Mouse (Mus musculus) heart, embryonic 16.5 days (tissue): ENCODE data around the gene Btg3. TPM values are rescaled to one million over a fixed set of nuclear protein-coding genes. Genes with fewer than 3 reads are reported as not detected.

Source experiments
- ATAC-seq: fragments of 200-750 bp; cut with Nextera tagmentation; replicated peaks from 2 replicates; pipeline ENCODE4 v1.8.0; 2017; ENCODE audit warnings: moderate number of reproducible peaks; ENCODE audit not compliant: insufficient read depth, low FRiP score; ENCODE audit errors: extremely low read depth
- H3K27ac ChIP-seq: fragments of 300-500 bp; sonication (generic); 2 replicates; pipeline ENCODE4 v1.5.1; 2014; ENCODE audit warnings: mild to moderate bottlenecking, low read length, control low read depth, moderate library complexity
- H3K27me3 ChIP-seq: fragments of 300-500 bp; sonication (generic); 2 replicates; pipeline ENCODE4 v1.6.1; 2014; ENCODE audit warnings: low read length, mixed read lengths; ENCODE audit not compliant: control insufficient read depth, insufficient read depth
- H3K36me3 ChIP-seq: fragments of 300-500 bp; sonication (generic); 2 replicates; pipeline ENCODE4 v1.6.1; 2014; ENCODE audit not compliant: control insufficient read depth, insufficient read depth
- H3K4me1 ChIP-seq: fragments of 300-500 bp; sonication (generic); 2 replicates; pipeline ENCODE4 v1.6.1; 2014; ENCODE audit warnings: low read length, mixed read lengths; ENCODE audit not compliant: control insufficient read depth, insufficient read depth
- H3K4me2 ChIP-seq: fragments of 300-500 bp; sonication (generic); 2 replicates; pipeline ENCODE4 v1.6.1; 2014; ENCODE audit warnings: low read depth, mild to moderate bottlenecking, control low read depth, low read length
- H3K4me3 ChIP-seq: fragments of 300-500 bp; sonication (generic); 2 replicates; pipeline ENCODE4 v1.5.1; 2014; ENCODE audit warnings: mild to moderate bottlenecking, control low read depth, low read length
- H3K9ac ChIP-seq: fragments of 300-500 bp; sonication (generic); 2 replicates; pipeline ENCODE4 v1.6.1; 2014; ENCODE audit warnings: low read length, control low read depth
- H3K9me3 ChIP-seq: fragments of 300-500 bp; sonication (generic); replicated peaks from 2 replicates; pipeline ENCODE4 v1.6.1; 2016; ENCODE audit warnings: low read length; ENCODE audit not compliant: control insufficient read depth
- WGBS: fragments of 180-500 bp; shearing (Covaris S2); extraction: QIAGEN DNeasy Blood & Tissue Kit; methylation state at CpG from one replicate; pipeline ENCODE4 v1.1.7; 2014; 5-methylcytosine and 5-hydroxymethylcytosine counted together
- polyA plus RNA-seq: library from polyadenylated mRNA; unstranded; fragments of >200 nt; fragmentation: Nextera tagmentation; extraction: Ambion mirVana; gene quantifications from 2 replicates; pipeline ENCODE4 v1.2.1, GENCODE M21; 2015

Gene Btg3
- polyA plus RNA-seq, 1 experiment from 2014 or later = 40.2 TPM

DNA sequence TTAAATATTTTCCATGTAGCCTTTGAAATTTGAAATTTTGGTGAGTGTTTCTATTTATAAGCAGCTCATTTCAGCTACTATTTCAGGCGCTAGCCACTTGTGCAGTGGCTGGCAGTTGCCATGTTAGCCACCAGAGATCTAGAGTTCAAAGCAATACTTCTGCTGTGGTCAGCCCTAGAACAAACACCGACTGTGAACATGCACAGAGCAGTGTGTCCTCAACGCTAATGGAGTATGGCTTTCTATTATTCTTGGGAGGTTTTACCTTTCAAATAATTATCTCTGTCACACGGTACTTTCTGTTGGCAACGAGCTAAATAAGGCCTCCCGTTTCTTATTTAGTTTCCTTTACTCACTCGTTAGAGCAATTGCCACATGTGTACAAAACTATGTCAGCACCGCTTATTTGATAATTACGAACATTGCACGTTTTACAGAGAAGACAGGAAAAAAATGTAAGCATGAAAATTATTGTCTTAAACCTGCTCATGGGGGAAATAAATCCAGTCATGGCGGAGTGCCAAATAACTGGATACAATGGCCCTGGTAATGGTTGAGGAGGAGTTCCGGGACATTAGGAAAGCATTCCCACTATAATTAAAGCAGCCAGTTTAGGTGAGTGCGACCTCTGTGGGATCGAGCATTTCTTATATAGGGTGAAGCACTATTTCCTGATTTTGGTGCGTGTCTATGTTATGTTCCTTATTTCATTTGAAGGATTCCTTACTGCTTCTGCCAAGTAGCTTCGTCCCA lies 63.7 kb downstream of the Btg3 start:
- no peak overlapping the region for H3K9ac ChIP-seq
- ATAC-seq = no peak
- no peaks in the 10 kb centered on the region for H3K27me3 ChIP-seq
- peak overlapping the region; percentile 14 for H3K27ac ChIP-seq
- H3K4me2 ChIP-seq = peak overlapping the region; percentile 53
- H3K36me3 ChIP-seq = no peaks in the 10 kb centered on the region
- peaks cover 29% of the 10 kb centered on the region for H3K4me1 ChIP-seq
- no peak overlapping the region for H3K4me3 ChIP-seq
- no peaks in the 10 kb centered on the region for H3K9me3 ChIP-seq
- 47% methylated on average over 16 of the region's 16 CpGs for WGBS

DNA sequence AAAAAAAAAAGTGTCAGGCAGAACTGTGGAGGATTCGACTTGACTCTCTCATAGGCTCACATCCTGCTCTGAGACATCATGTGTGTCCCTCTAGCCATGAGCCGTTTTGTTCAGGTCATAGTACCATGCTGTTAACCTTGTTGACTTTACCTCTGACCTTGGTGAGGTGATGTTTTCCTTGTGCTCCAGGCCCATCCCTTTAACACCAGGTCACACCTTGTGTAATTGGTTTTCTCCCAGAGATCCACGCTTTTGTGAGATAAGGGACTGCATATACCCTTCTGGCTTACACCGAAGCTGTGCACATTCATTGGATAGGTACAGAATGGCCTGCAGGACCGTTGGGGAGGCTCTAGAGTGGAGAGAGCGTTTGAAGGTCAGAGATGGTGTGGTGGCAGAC lies 67.7 kb downstream of the Btg3 start:
- ATAC-seq = no peak
- Histone ChIP-seq H3K4me2 (no peak overlapping the region), H3K9ac (no peak overlapping the region), H3K27me3 (no peaks in the 10 kb centered on the region), H3K9me3 (no peaks in the 10 kb centered on the region), H3K4me3 (no peak overlapping the region), H3K36me3 (no peaks in the 10 kb centered on the region), H3K27ac (0 out of 2 replicates have a peak overlapping the region, but pooled peaks have one; percentile 21), H3K4me1 (peaks cover 21% of the 10 kb centered on the region)
- WGBS = 58% methylated on average over 6 of the region's 6 CpGs

DNA sequence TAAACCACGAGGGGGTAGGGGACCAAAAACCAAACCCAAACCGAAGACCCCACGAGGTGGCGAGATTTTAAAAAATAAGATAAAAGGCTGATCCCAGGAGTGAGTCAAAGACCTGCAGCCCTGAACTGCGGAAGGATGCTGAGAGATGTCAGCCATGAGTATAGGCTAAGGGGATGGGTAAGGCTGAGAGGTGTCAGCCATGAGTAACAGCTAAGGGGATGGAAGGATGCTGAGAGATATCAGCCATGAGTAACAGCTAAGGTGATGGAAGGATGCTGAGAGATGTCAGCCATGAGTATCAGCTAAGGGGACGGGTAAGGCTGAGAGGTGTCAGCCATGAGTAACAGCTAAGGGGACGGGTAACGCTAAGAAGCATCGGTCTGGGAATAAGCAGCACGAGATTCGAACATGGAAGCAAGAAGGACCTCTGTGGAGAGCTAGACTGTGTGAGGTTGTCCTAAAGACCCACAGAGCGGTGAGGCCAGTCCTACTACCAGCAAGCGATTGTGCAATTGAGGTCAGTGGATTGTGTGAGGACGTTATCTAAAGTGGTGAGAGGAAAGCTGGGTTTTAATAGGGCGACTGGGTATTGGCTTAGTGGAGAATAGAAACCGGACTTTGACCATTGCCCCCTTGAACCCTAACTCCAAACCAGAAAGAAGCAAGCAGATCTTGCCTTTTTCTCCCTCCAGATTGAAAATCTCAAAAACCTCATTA lies 69.4 kb downstream of the Btg3 start:
- Histone ChIP-seq H3K27me3 (no peaks in the 10 kb centered on the region), H3K36me3 (no peaks in the 10 kb centered on the region), H3K9ac (no peak overlapping the region), H3K27ac (no peak overlapping the region), H3K4me3 (no peak overlapping the region), H3K4me1 (peaks cover 9% of the 10 kb centered on the region; the same call in 1 of the 2 replicates), H3K4me2 (no peak overlapping the region), H3K9me3 (no peaks in the 10 kb centered on the region)
- WGBS = 78% methylated on average over 16 of the region's 16 CpGs
- ATAC-seq = no peak

DNA sequence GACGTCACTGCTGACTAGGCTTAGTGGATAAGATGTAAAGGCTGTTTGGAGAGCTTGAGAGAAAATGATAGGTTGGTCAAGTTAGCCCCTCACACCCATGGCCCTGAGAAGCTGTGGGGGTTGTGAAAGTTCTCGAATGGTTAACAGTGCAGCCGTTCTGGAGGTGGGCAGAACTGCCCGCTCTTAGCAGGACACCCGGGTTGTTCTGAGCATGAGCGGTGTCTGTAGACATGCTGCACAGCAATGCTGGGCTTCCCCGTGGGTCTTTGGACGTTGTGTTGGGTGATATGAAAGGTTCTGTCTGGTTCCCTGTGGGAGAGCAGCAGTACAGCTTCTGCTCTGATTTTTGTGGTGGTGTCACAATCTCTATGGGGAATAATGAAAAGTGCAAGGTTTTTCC lies 70.4 kb downstream of the Btg3 start:
- Histone ChIP-seq H3K9ac (no peak overlapping the region), H3K27me3 (no peaks in the 10 kb centered on the region), H3K9me3 (no peaks in the 10 kb centered on the region), H3K4me3 (no peak overlapping the region), H3K4me1 (peaks cover 10% of the 10 kb centered on the region; the same call in 1 of the 2 replicates), H3K36me3 (no peaks in the 10 kb centered on the region), H3K27ac (no peak overlapping the region), H3K4me2 (no peak overlapping the region)
- no peak for ATAC-seq
- 77% methylated on average over 8 of the region's 8 CpGs for WGBS

GRCm38 (mm10) chr16:78305606-78306100 lies 71.3 kb downstream of the Btg3 start:
- Histone ChIP-seq H3K4me1 (peaks cover 10% of the 10 kb centered on the region; the same call in 1 of the 2 replicates), H3K4me3 (no peak overlapping the region), H3K9ac (no peak overlapping the region), H3K27ac (no peak overlapping the region), H3K36me3 (no peaks in the 10 kb centered on the region), H3K4me2 (no peak overlapping the region), H3K9me3 (no peaks in the 10 kb centered on the region), H3K27me3 (no peaks in the 10 kb centered on the region)
- no peak for ATAC-seq
- 40% methylated on average over 12 of the region's 12 CpGs for WGBS

- peak overlapping the region; percentile 62 for H3K4me3 ChIP-seq
- peak overlapping the region; percentile 74 for H3K9ac ChIP-seq
- peak overlapping the region; percentile 68 for H3K4me2 ChIP-seq
- WGBS = 8% methylated on average over 10 of the region's 10 CpGs
- 0 out of 2 replicates have a peak overlapping the region, but pooled peaks have one; percentile 23 for H3K27ac ChIP-seq
- no peaks in the 10 kb centered on the region for H3K36me3 ChIP-seq
- H3K27me3 ChIP-seq = no peaks in the 10 kb centered on the region
- ATAC-seq = no peak
- peaks cover 6% of the 10 kb centered on the region; the same call in 1 of the 2 replicates for H3K4me1 ChIP-seq
- H3K9me3 ChIP-seq = no peaks in the 10 kb centered on the region
Measured at GRCm38 (mm10) chr16:78302678-78303050, 74.3 kb downstream of the Btg3 start.

DNA sequence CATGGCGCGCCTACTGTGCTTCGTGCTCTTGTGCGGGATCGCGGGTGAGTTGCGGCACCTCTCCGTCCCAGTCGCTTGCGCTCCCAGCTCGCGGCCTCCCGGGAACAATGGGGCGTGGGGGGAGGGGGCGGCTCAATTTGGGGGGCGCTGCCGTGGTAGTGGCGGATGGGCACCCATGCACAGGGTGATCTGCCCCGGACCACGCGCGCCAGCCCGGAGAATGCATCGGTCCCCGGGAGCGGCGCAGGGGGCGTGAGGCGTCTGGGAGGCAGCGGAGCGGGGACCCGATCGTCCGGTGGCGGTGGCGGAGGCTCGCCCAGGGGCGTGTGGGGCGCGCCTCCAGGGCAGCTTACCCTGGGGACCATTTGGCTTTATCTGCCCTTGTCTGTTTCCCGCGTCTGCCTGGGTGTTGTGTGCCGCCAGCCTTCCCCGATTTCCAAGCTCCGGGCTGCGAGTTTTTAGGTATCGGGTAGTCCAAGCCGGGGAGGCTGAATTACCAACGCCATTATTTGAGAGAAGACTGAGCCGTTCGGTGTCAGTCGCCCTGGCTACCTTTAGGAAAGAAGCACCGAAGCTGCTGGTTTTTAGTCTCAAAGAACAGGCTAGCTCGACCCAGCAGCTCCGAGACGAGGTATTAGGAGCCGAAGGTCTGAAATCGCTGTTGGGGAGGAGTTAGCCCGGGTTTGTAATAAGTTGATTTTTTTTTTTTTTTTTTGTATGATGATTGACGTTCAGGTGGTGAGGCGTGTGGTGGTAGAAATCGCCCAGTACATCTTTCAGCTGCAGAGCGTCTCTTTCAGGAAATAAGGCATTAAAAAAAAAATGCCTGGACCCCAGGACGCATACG lies 74.9 kb downstream of the Btg3 start:
- H3K27ac ChIP-seq = peak overlapping the region; percentile 82
- H3K9me3 ChIP-seq = no peaks in the 10 kb centered on the region
- WGBS = under 1% methylated on average over 62 of the region's 65 CpGs
- no peaks in the 10 kb centered on the region for H3K36me3 ChIP-seq
- ATAC-seq = peak; percentile 62
- peaks cover 6% of the 10 kb centered on the region; the same call in 1 of the 2 replicates for H3K4me1 ChIP-seq
- H3K9ac ChIP-seq = peak overlapping the region; percentile 74
- peak overlapping the region; percentile 68 for H3K4me2 ChIP-seq
- no peaks in the 10 kb centered on the region for H3K27me3 ChIP-seq
- H3K4me3 ChIP-seq = peak overlapping the region; percentile 62

GRCm38 (mm10) chr16:78301183-78301830 lies 75.7 kb downstream of the Btg3 start, which contains the start of gene Cxadr:
Gene Cxadr (plus strand): TSS chr16:78301489.
- WGBS = under 1% methylated on average over 33 of the region's 34 CpGs
- peak; percentile 87 for ATAC-seq
- H3K27ac ChIP-seq = peak within 1 kb of the TSS; percentile 82

More at GRCm38 (mm10) chr16:78301183-78301830, 75.7 kb downstream of the Btg3 start, which contains the start of gene Cxadr:
- Histone ChIP-seq H3K9ac (peak within 1 kb of the TSS; percentile 74), H3K4me2 (peak within 1 kb of the TSS; percentile 68), H3K9me3 (no peaks in the 10 kb centered on the region), H3K36me3 (no peaks in the 10 kb centered on the region), H3K27me3 (no peaks in the 10 kb centered on the region), H3K4me3 (peak within 1 kb of the TSS; percentile 62), H3K4me1 (peaks cover 6% of the 10 kb centered on the region; the same call in 1 of the 2 replicates)
